In genomic region chr5:140182351-140182750, GRCm38 (mm10) we compare ENCODE assay signal across 17 mouse cellular contexts.
"Had no signal": no experiment of that assay in that cellular context is flagged by ENCODE, and none has a peak within 500 bp of the region (broad histone marks: within the 10 kb centered on the region; RNA-seq: fewer than 3 reads in every experiment).

No protein-coding gene starts in this region.

- H3K4me1 ChIP-seq: liver, embryonic 15.5 days had no signal

- H3K9me3 ChIP-seq: liver, embryonic 13.5 days; liver, embryonic 15.5 days; megakaryocyte, embryonic 14.5 days; midbrain, embryonic 13.5 days; midbrain, embryonic 15.5 days; neural tube, embryonic 12.5 days; stomach, embryonic 15.5 days had no signal

- DNase-seq: liver; liver, embryonic 13.5 days; liver, postnatal 0 days; lung, adult 2 months; right cerebral cortex, postnatal 14 days; thymus, adult 2 months; thymus, postnatal 25 days; thymus, postnatal 4 days had no signal

- H3K36me3 ChIP-seq: liver, embryonic 15.5 days; midbrain, embryonic 13.5 days; midbrain, embryonic 15.5 days; neural tube, embryonic 12.5 days; stomach, embryonic 15.5 days had no signal

- ATAC-seq: liver, postnatal 0 days; midbrain, embryonic 13.5 days; midbrain, embryonic 15.5 days had no signal

- H3K27me3 ChIP-seq: liver, embryonic 13.5 days; liver, embryonic 15.5 days; megakaryocyte, embryonic 14.5 days; midbrain, embryonic 13.5 days; midbrain, embryonic 15.5 days; neural tube, embryonic 12.5 days; stomach, embryonic 15.5 days had no signal

- H3K9ac ChIP-seq: liver, embryonic 13.5 days; liver, embryonic 15.5 days; liver, postnatal 0 days; midbrain, embryonic 13.5 days; midbrain, embryonic 15.5 days; neural tube, embryonic 12.5 days; stomach, embryonic 15.5 days had no signal

- H3K4me2 ChIP-seq: liver, embryonic 11.5 days; liver, embryonic 13.5 days; liver, embryonic 15.5 days; midbrain, embryonic 13.5 days; midbrain, embryonic 15.5 days; neural tube, embryonic 12.5 days; stomach, embryonic 15.5 days had no signal

- H3K27ac ChIP-seq: liver, embryonic 13.5 days; liver, embryonic 15.5 days; macrophage; midbrain, embryonic 13.5 days; midbrain, embryonic 15.5 days; neural tube, embryonic 12.5 days; stomach, embryonic 15.5 days; stomach, postnatal 0 days had no signal

- H3K4me3 ChIP-seq: liver, embryonic 13.5 days; liver, embryonic 15.5 days; megakaryocyte, embryonic 14.5 days; midbrain, embryonic 13.5 days; midbrain, embryonic 15.5 days; neural tube, embryonic 12.5 days; stomach, embryonic 15.5 days had no signal
